Mouse (Mus musculus): Measurements from ENCODE around the gene Ptprn2. TPM values are rescaled to one million over a fixed set of nuclear protein-coding genes. Genes with fewer than 3 reads are reported as not detected.

The Ptprn2 gene
- polyA plus RNA-seq, 1 experiment from 2014 or later = 0.14 TPM

DNA sequence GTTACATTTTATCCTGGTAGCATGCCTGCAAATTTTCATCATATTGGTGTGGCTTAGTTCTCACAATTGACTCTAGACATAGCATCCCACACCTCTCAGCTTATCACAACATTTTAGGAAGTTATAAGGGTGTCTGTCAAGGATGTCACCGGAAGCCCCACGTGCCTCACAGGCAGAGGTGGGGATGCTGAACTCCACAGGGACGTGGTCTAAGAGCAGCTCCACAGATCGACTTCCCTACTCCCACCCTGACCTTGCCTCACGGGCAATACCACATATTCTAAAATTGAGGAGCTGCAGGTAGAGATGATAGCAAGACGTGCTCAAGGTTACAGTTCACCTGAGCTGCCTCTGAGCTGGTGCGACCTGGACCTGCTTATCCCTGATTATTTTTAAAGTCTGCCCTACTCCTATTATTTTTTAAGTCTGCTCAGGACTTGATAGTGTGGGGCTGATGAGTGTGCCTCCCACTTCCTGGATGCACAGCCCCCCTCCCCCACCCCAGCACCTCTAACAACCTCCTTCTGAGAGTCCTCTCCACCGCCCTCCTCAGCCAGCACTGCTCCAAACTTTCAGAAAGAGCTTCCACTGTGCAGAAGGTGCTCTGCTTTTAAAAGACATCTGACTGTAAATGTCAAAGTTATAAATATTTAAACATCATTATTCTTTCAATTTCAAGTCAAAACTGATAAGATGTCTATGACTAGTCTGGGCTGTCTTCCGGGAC is 672.3 kb downstream of the Ptprn2 start:
- Histone ChIP-seq H3K4me2 (ENCODE audit: low read depth, low read length) (no peak overlapping the region), H3K9me3 (ENCODE audit: low read length) (no peaks in the 10 kb centered on the region), H3K4me1 (ENCODE audit: insufficient read depth) (no peaks in the 10 kb centered on the region), H3K4me3 (ENCODE audit: low read depth, low read length) (no peak overlapping the region), H3K36me3 (replicated peaks; ENCODE audit: insufficient read depth, low read length) (no peaks in the 10 kb centered on the region), H3K27me3 (ENCODE audit: insufficient read depth, low read length) (peaks cover 92% of the 10 kb centered on the region), H3K9ac (replicated peaks) (no peak overlapping the region), H3K27ac (ENCODE audit: low read depth) (no peak overlapping the region)
- WGBS (ENCODE audit: insufficient replicate concordance) = 19% methylated on average over 8 of the region's 9 CpGs
- TF ChIP-seq CTCF (IDR thresholded peaks at IDR 0.05; ENCODE audit: low read depth) (no peak), EP300 (IDR thresholded peaks at IDR 0.05; ENCODE audit: low read depth) (no peak)
- ATAC-seq (no peak), DNase-seq (no peak)

DNA sequence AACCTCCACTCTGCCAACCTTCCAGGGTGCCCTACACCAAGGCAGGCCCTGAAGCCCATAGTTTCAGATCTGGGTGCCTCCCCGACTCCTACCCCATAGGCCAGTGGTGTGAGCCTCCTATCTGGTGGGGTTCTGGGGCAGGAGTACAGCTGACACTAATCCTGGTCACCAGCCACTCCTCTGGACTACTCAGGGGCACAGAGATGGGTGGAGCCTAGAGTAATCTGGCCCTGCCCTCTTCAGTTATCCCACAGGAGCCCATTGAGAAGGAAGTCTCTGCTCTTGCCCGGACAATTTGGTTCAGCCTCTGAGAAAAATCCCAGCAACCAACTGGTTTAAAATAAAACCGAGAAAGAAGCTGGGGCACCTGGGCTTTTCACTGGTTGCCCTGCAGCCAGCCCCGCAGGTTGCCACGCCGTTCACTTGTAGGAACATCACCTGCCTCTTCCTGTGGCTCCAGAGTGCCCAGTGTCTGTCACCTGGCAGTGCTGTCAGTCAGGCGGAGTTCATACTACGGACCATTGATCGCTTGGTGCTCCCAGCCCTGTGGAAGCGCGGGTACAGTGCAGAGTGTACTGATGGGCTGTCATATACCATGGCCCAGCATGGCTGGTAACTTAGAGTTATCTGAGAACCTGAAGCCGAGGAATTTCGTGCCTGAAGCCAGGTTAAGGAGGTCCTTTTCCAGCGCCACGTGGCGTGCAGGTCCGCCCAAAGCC is 673.6 kb downstream of the Ptprn2 start:
- Histone ChIP-seq H3K27ac (ENCODE audit: low read depth) (no peak overlapping the region), H3K4me2 (ENCODE audit: low read depth, low read length) (no peak overlapping the region), H3K9ac (replicated peaks) (no peak overlapping the region), H3K27me3 (ENCODE audit: insufficient read depth, low read length) (peaks cover 82% of the 10 kb centered on the region), H3K4me3 (ENCODE audit: low read depth, low read length) (no peak overlapping the region), H3K9me3 (ENCODE audit: low read length) (no peaks in the 10 kb centered on the region), H3K4me1 (ENCODE audit: insufficient read depth) (no peaks in the 10 kb centered on the region), H3K36me3 (replicated peaks; ENCODE audit: insufficient read depth, low read length) (no peaks in the 10 kb centered on the region)
- ATAC-seq = no peak
- 8% methylated on average over 17 of the region's 17 CpGs for WGBS (ENCODE audit: insufficient replicate concordance)
- TF ChIP-seq EP300 (IDR thresholded peaks at IDR 0.05; ENCODE audit: low read depth) = no peak
- no peak for TF ChIP-seq CTCF (IDR thresholded peaks at IDR 0.05; ENCODE audit: low read depth)
- DNase-seq = no peak

GRCm38 (mm10) chr12:117159669-117160210 is 674.2 kb downstream of the Ptprn2 start:
- DNase-seq = no peak
- Histone ChIP-seq H3K36me3 (replicated peaks; ENCODE audit: insufficient read depth, low read length) (no peaks in the 10 kb centered on the region), H3K27ac (ENCODE audit: low read depth) (no peak overlapping the region), H3K4me2 (ENCODE audit: low read depth, low read length) (no peak overlapping the region), H3K9ac (replicated peaks) (no peak overlapping the region), H3K4me3 (ENCODE audit: low read depth, low read length) (no peak overlapping the region), H3K9me3 (ENCODE audit: low read length) (no peaks in the 10 kb centered on the region), H3K4me1 (ENCODE audit: insufficient read depth) (no peaks in the 10 kb centered on the region), H3K27me3 (ENCODE audit: insufficient read depth, low read length) (peaks cover 76% of the 10 kb centered on the region)
- no peak for ATAC-seq
- no peak for TF ChIP-seq EP300 (IDR thresholded peaks at IDR 0.05; ENCODE audit: low read depth)
- TF ChIP-seq CTCF (IDR thresholded peaks at IDR 0.05; ENCODE audit: low read depth) = no peak
- 7% methylated on average over 15 of the region's 15 CpGs for WGBS (ENCODE audit: insufficient replicate concordance)

DNA sequence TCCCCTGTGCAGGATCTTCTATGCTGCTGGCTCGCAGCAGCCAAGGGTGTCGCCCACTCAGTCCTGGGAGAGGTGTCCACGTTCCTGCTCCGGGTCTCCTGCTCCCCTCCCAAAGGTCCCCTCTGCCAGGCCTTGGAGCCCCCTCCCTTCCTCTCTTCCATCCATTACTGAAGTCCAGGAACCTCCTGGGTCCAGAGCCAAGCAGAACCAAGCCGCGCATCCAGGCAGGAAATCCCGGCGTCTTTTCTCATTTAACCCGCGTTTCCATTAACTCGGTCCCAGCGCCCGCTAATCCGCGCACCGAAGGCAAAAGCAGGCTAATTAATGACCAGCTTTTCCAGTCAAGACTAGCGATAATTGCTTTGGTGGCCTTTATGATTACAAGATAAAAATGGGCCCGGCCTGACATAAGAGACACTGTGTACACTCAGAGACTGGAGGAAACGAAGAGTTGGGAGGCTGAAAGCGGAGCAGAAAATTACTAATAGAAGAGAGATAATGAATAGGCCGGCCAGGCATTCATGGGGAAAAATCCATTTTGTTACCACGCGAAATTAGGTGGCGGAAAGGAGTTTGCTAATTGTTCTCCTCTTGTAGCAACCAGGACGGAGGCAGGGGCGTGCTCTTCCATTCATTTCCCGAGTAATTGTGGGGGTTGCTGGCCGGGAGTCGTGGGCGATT is 674.8 kb downstream of the Ptprn2 start:
- TF ChIP-seq EP300 (IDR thresholded peaks at IDR 0.05; ENCODE audit: low read depth) (no peak), CTCF (IDR thresholded peaks at IDR 0.05; ENCODE audit: low read depth) (no peak)
- H3K27ac ChIP-seq (ENCODE audit: low read depth) = no peak overlapping the region
- ATAC-seq (no peak), DNase-seq (no peak)
- H3K4me2 ChIP-seq (ENCODE audit: low read depth, low read length) = no peak overlapping the region
- WGBS (ENCODE audit: insufficient replicate concordance) = 8% methylated on average over 30 of the region's 30 CpGs
- H3K9ac ChIP-seq (replicated peaks) = no peak overlapping the region
- H3K4me1 ChIP-seq (ENCODE audit: insufficient read depth) = no peaks in the 10 kb centered on the region
- peaks cover 70% of the 10 kb centered on the region for H3K27me3 ChIP-seq (ENCODE audit: insufficient read depth, low read length)
- H3K4me3 ChIP-seq (ENCODE audit: low read depth, low read length) = no peak overlapping the region
- no peaks in the 10 kb centered on the region for H3K36me3 ChIP-seq (replicated peaks; ENCODE audit: insufficient read depth, low read length)
- no peaks in the 10 kb centered on the region for H3K9me3 ChIP-seq (ENCODE audit: low read length)

DNA sequence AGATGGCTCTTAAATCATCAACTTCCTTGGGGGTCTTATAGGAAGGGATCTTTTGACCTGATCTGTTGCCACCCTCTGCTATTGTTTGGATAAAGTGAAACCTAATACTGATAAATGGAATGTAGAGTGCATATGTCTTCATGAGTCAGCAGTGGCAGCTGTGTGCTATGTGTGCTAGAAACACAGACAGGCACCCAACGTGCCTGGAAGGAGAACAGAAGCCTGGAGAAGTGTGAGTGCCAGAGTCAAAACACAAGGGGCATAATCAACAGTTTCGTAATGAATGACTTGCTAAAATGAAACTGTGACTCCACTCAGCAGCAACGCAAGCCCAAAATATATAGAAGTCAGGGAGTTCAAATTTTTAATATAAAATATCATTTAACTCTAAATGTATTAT is 676.7 kb downstream of the Ptprn2 start:
- 41% methylated on average over 3 of the region's 3 CpGs for WGBS (ENCODE audit: insufficient replicate concordance)
- TF ChIP-seq CTCF (IDR thresholded peaks at IDR 0.05; ENCODE audit: low read depth) (no peak), EP300 (IDR thresholded peaks at IDR 0.05; ENCODE audit: low read depth) (no peak)

GRCm38 (mm10) chr12:117163789-117164188 is 678.3 kb downstream of the Ptprn2 start:
- Histone ChIP-seq H3K27me3 (ENCODE audit: insufficient read depth, low read length) (peaks cover 39% of the 10 kb centered on the region), H3K4me3 (ENCODE audit: low read depth, low read length) (no peak overlapping the region), H3K4me1 (ENCODE audit: insufficient read depth) (no peaks in the 10 kb centered on the region), H3K27ac (ENCODE audit: low read depth) (no peak overlapping the region), H3K9ac (replicated peaks) (no peak overlapping the region), H3K36me3 (replicated peaks; ENCODE audit: insufficient read depth, low read length) (no peaks in the 10 kb centered on the region), H3K9me3 (ENCODE audit: low read length) (no peaks in the 10 kb centered on the region), H3K4me2 (ENCODE audit: low read depth, low read length) (no peak overlapping the region)
- 63% methylated on average over 3 of the region's 3 CpGs for WGBS (ENCODE audit: insufficient replicate concordance)
- DNase-seq (no peak), ATAC-seq (no peak)
- no peak for TF ChIP-seq EP300 (IDR thresholded peaks at IDR 0.05; ENCODE audit: low read depth)

More for the DNA sequence above, 676.7 kb downstream of the Ptprn2 start:
- ATAC-seq (no peak), DNase-seq (no peak)
- H3K4me1 ChIP-seq (ENCODE audit: insufficient read depth) = no peaks in the 10 kb centered on the region
- no peak overlapping the region for H3K4me3 ChIP-seq (ENCODE audit: low read depth, low read length)
- no peak overlapping the region for H3K4me2 ChIP-seq (ENCODE audit: low read depth, low read length)
- no peaks in the 10 kb centered on the region for H3K36me3 ChIP-seq (replicated peaks; ENCODE audit: insufficient read depth, low read length)
- peaks cover 54% of the 10 kb centered on the region for H3K27me3 ChIP-seq (ENCODE audit: insufficient read depth, low read length)
- H3K9me3 ChIP-seq (ENCODE audit: low read length) = no peaks in the 10 kb centered on the region
- H3K9ac ChIP-seq (replicated peaks) = no peak overlapping the region
- H3K27ac ChIP-seq (ENCODE audit: low read depth) = no peak overlapping the region

All from liver, postnatal 0 days (tissue).